Mouse (Mus musculus) kidney, postnatal 10 days (tissue): ENCODE data around the gene Nepro.
A peak's percentile ranks its signal among the peaks of the same experiment; 100 is the strongest.

Source experiments
- DNase-seq: peaks from one replicate; pipeline ENCODE4 v3.0.0; 2021; ENCODE audit warnings: mixed read lengths

Gene Nepro

GRCm38 (mm10) chr16:44767506-44767905, 43.4 kb downstream of the Nepro start:
- no peak for DNase-seq

DNA sequence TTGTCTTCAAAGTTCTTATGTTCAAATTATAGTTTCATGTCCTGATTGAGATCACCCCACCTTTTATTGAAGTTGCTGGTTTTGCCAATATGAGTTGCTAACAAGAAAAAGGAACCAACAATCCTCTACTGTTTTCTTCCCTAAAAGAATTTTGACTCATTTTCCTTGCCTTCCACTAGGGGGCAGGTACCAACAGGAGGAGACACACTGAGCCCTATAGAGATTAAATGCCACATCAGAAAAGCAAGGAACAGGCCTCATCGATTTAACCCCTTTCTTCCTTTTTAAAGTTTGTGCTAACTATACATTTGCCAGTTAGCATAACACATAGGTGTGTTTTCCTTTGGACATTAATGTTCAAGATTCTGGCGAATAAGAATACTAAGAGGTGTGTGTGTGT, 43.9 kb downstream of the Nepro start:
- no peak for DNase-seq

DNA sequence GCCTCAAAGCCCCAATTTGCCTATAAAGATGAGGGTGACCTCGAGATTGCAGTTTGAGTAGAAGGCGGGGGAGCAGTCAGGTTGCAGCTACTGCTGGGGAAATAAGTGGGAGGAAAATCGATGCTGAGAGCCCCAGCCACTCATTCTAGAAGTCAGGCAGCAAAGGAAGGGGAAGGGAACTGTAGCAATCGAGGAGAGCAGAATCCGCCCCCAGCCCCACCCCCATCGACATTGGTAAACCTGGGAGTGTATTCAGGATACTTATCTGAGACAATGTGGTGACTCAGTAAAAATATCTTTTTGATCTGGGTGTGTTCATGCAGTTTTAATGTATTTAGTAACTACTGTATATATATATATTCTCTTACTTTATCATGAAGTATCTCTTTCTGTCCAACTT, 48.5 kb downstream of the Nepro start:
- no peak for DNase-seq

DNA sequence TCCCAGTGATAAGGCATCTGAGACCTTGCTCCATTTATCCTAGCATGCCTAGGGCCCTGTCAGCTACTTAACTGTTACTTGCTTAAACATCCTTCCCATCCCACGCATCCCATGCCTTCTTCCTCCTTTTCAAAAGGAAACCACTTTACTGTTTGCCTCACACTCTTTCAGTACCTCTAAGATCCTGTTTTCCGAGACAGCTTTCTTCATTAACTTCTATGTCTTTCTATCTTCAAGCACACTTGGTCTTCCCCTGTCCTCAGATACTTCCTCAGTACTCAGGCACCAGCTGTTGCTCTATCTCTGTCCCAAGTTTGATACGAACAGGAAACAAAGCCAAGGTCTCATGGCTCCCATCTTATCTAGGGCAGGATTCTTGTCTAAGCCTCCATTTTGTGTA, 49.6 kb downstream of the Nepro start:
- no peak for DNase-seq

DNA sequence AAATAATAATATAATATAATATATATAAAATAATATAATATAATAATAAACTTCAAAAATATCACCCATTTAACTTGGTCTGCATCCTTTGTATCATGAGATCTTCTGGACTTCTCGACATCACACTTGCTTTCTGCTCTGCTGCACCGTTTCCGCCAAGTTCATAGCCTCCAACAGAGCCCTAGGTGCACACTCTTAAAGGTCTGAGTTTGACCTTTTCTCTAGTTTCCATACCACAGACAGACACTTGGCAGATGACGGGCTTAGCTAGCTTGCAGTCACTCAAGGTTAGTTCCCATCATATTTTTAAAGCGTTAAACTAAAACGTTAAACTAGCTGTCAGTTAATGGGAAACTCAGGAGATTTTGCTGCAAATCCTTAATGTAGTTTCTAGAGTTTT, 50.1 kb downstream of the Nepro start:
- no peak for DNase-seq

GRCm38 (mm10) chr16:44778538-44779147, 54.5 kb downstream of the Nepro start:
- peak; percentile 46 for DNase-seq

DNA sequence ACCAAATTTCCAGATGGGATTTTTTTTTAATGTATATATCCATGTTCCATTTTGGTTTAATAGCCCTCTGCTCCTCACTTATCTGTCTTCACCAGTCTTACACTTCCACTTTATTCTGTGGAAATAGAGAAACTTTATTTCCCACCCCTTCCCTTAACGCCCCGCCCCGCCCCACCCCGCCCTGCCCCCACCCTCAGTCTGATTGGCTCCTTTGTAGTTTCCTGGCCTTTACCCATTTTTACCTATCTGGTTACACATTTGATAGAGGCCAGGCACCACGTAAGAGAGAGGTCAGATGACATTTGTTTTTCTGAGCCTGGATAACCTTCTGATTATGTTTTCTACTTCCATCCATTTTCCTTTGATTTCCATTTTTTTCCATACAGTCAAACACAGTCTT, 55.4 kb downstream of the Nepro start:
- no peak for DNase-seq

DNA sequence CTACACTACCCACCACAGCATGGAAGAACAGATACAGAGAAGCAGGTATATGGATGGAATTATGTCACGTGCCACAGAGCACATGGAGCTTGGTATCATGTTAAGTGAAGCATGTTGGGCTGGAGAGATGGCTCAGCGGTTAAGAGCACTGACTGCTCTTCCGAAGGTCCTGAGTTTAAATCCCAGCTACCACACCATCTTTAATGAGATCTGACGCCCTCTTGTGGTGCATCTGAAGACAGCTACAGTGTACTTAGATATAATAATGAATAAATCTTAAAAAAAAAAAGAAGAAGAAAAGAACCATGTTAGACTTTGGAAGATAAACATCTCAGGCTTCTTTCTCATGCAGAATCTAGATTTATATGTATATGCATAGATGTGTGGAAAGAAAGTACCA, 56.6 kb downstream of the Nepro start:
- no peak for DNase-seq
